Mouse (Mus musculus): ENCODE results near the gene Nfkbil1. TPM values are rescaled to one million over a fixed set of nuclear protein-coding genes. Genes with fewer than 3 reads are reported as not detected.

Nfkbil1 gene
- 1 to 10 TPM; 2.0 to 2.2 TPM for polyA plus RNA-seq (2017; shearing (Covaris generic))

DNA sequence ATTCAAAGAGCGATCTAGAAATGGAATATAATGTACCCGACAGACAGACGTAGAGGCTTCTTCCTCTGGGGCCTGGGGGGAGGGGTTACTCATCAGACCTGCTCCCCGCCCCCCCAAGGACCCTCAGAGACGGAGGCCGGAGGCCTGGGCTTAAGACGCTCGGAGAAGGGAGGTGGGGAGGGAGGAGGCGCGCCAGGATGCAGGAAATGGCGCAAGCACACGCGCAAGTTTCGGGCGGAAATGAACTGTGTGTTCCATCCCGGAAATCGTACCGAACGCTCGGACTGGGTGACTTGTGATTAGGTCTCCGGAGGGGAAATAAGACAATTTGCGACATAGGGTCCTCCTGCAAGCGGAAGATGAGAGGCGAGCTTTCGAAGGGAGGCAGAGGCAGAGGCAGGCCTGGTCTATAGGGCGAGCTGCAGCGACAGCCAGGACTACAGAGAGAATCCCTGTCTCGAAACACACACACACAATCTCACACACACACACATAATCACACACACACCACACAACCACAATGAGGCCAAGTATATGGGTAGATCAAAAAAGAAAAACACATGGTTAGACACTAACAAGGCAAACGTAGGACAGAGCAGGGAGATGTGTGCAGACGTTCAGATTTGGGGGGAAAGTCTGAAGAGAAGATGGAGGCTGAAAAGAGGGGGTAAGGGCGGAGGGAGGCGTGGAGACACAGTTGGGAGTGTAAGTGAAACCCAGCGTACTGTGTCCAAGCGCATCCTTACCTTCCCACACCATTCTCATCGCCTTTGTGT is at the start of gene Nfkbil1:
Gene Nfkbil1 (minus strand): TSS at position 179 of the 776 bp plus-strand sequence.
- peak; percentile 60 for ATAC-seq

DNA sequence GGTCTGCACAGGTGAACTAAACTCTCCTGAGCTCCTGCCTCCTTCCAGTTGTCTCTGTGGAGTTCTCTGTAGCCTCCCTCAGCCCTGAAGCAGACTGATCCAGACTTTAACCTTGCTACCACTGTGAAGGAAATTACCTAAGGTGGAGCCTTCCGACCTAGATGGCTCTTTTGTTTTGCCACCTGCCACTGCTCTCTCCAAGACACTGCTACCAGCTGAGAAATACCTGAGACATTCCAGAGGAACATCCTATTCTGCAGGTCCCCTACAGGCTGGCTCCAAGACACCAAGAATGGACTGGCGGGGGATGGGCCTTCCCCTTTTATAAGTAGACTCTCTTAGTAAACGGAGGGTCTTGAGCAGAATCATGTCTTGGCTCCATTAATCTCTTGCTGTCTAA is 44.7 kb upstream of the Nfkbil1 start:
- no peak for ATAC-seq

DNA sequence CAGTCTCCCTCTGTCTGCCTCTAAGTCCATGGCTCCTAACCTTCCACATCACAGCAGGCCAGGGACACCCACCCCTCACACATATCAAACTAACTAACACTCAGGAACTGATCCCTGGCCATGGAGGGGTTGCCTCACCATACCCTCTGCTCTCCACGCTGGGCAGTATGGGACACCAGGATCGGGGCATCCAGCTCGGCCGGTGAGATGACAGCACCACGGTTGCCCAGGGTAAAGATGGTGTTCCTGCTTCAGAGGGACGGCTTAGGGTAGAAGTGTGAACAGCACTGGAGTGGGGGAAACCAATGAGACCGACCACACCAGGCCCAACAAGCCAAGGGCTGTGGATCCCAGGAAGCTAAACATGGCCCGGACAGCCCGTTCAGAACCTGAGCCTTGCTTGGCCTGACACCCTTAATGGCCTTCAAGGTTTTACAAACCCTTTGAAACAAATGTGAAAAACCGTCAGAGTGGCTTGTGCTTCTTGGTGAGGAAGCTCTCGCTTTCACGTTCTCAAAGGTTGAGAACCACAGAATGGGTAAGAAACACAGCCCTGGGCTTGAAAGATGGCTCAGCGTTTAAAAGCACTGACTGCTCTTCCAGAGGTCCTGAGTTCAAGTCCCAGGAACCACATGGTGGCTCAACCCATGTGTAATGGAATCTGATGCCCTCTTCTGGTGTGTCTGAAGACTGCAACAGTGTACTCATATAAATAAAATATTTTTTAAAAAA is 43.5 kb upstream of the Nfkbil1 start:
- no peak for ATAC-seq

DNA sequence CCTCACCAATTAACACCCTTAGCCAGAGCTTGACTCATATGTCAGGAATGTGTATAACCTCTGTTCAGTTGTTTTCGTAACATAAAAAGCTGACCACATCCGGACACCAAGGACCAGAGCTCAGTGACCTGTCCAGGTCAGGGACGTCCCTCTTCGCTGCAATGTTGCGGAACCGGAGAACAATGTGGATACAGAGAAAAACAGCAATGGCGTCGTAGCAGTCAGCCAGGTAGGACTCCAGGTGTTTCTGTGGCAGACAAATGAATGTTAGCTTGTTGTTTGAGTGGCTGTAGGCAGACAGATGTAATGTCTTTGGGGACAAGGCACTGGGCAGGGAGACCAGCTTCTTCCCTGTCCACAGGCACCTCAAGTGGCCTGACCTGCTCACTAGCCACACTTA is 42.5 kb upstream of the Nfkbil1 start:
- ATAC-seq, result no peak

DNA sequence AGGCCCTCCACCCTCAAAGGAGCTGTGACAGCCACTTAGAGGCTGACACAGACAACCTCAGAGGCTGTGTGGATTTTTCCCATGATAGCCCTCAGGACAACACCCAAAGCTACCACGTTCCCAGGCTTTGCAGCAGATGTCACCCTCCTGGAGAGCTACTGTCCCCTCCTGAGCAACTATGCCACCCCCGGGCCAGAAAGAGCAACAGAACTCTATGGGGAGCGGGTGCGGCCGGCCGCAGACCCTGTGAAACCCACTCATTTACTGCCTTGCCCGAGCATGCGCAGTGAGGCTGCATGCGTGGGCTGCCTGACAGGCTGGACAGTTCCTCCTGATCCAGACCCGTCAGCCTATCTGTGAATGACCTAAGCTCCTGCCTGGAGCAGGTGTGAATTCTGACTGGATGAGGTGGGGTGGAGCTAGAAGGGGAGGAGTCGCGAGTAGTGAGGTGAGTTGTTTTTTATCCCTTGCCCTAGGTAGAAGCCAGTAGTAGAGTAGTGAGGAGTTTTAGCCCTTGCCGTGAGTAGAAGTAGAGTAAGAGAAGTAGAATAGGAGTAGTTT is 40.8 kb upstream of the Nfkbil1 start:
- ATAC-seq, result no peak

DNA sequence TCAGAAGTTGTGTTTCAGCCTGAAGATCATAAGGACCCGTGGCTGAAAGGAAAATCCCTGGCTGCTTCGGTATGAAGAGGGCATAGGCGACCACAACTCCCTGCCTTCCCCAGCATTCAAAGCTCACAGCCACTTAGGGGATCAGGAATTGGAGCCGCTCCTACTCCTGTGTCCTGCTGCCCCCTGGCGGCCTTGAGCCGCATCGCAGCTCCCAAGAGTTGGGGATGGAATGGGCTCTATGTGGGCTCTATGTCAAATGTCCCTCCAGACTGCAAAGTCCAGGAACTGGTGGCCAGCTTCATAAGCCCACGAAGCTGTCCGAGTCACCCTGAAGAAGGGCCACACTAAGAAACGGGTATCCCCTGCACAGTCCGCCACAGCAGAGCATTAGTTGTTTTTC is 39.2 kb upstream of the Nfkbil1 start:
- peak; percentile 76 for ATAC-seq

DNA sequence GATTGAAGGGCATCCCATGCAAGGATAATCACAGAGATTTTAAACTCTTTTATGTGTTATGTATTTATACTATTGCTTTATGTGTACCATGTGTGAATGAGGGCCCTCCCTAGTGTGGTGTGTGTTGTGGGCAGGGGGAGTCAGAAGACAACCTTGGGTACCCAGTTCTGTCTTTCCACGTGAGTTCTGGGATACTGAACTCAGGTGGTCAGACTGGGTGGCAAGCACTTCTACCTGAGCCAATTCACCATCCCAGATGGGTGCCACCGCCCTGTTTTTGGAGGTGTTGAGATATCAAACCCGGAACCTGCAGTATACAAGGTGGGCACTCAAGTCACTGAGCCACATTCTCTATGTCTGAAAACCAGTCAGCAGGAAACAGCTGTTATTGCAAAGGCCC is 36.7 kb upstream of the Nfkbil1 start:
- no peak for ATAC-seq

DNA sequence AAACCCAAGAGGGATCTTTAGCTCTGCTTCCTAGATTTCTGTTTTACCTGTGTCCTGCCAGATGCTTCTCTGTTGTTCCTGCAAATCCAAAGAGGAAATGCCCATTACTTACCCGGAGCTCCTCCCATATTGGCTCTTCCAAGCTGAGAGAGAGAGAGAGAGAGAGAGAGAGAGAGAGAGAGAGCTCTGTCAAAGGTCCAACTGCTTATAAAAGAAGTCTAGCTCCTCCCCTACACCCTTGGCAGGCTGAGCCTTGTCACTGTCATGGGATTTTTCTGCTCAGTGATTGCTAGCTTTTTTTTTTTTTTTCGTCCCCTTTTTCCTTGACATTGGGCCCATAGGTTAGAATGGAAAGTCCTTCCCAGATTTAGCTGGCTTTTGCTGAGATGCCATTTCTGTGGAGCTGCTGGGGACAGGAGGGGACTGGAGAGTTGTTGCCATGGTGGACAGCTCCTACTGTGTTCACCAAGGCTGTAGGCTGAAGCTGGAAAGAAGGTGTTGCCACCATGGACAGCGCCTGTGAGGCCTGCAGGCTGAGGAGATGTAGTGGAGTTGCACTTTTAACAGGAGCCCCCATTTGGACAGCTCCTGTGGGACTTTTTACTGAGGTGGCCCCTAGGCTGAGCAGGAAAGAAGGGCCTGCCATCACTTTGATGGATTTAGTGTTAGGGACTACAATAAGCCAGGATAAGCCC is 34.2 kb upstream of the Nfkbil1 start:
- ATAC-seq, result no peak

DNA sequence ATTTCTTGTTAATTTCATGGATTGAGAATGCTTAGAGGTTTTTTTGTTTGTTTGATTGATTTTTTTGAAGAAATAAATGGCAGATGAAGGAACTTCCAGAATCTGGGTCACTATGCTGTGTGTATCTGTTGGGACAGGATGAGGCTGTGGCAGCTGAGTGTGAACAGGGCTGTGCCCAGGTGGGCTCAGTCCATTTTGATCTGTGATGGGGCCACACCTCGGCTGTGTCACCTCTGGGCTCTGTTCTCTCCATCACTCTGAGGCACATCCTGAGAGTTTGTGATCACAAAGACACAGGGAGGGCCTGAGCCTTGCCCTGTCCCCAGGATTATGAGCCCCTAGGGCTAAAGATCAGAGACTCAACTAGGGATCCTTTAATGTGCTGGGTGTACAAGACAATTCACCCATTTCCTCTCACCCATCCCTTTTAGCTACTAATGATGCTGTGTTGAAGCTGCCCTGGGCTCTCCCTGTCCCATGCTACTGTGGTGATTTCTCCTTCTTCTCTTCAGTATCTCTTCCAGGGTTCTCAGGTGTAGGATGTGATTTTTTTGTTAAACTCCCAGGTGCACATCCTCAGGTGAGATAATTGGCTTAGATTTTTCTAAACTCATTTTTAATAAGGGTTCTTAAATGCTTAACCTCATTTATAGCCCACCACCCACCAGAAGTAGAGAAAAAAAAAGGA is 32.0 kb upstream of the Nfkbil1 start:
- no peak for ATAC-seq

DNA sequence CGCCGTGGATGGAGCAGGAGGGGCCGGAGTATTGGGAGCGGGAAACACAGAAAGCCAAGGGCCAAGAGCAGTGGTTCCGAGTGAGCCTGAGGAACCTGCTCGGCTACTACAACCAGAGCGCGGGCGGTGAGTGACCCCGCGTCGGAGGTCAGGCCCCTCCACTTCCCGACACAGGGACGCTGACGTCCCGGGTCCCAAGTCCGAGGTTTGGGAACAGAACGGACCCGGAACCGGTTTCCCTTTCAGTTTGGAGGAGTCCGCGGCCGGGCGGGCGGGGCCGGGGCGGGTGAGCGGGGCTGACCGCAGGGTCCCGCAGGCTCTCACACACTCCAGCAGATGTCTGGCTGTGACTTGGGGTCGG is 27.9 kb upstream of the Nfkbil1 start:
- no peak for ATAC-seq

DNA sequence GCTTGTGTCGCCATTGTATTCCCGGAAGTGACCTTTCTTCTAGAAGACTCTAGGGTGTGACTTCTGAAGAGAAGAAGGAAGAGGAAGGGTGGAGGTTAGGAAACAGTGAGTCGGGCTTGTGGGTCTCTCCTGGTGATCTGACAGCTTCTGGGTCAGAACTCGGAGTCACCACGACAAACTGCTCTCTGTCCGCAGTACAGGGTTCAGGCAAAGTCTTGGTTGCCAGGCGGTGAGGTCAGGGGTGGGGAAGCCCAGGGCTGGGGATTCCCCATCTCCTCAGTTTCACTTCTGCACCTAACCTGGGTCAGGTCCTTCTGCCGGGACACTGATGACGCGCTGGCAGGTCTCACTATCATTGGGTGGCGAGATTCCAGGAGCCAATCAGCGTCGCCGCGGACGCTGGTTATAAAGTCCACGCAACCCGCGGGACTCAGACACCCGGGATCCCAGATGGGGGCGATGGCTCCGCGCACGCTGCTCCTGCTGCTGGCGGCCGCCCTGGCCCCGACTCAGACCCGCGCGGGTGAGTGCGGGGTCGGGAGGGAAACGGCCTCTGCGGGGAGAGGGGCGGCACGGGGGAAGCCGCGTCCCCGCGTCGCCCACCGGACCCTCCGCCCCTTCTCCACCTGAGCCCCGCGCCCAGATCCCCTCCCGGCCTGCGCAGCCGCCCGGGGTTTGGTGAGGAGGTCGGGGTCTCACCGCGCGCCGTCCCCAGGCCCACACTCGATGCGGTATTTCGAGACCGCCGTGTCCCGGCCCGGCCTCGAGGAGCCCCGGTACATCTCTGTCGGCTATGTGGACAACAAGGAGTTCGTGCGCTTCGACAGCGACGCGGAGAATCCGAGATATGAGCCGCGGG is 27.3 kb upstream of the Nfkbil1 start, which contains the start of gene H2-D1:
Gene H2-D1 (plus strand): TSS at position 67 of the 859 bp plus-strand sequence.
- ATAC-seq, result peak; percentile 84

DNA sequence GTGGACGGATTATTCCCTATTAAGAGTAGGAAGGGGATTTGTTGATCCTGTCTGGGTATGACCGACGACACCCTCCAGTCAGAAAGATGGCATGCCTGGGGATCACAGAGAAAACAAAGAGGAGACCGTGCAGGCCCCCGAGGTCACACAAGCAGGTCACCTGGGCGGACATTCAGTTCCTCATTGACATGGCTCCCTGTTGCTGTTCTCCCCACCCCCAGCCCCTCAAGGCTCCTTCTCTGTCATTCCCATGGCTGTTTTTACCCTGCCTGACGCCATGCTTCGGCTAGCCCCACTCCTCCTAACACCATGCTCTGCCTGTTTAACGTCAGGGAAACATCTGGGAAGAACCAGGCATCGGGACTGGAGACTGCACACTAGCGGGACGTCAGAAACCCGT is 26.1 kb upstream of the Nfkbil1 start:
- no peak for ATAC-seq

DNA sequence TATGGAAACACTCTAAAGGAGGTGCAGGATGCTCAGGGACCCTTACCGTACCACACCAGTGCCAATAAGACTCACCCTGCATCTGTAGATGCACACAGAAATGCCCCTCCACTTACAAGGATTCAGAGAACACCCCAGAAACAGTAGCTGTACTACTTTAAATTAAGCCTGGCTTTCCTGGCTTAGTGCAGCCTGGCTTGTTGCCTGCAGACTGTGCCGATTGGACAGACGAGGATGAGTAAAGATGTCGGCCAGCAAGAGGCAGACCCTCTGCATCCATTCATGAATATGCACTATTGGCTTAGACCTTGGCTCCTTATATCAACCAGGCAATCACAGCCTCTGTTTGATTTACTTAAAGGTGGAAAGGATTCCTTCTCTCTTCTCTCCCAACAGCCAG is 24.0 kb upstream of the Nfkbil1 start:
- no peak for ATAC-seq

DNA sequence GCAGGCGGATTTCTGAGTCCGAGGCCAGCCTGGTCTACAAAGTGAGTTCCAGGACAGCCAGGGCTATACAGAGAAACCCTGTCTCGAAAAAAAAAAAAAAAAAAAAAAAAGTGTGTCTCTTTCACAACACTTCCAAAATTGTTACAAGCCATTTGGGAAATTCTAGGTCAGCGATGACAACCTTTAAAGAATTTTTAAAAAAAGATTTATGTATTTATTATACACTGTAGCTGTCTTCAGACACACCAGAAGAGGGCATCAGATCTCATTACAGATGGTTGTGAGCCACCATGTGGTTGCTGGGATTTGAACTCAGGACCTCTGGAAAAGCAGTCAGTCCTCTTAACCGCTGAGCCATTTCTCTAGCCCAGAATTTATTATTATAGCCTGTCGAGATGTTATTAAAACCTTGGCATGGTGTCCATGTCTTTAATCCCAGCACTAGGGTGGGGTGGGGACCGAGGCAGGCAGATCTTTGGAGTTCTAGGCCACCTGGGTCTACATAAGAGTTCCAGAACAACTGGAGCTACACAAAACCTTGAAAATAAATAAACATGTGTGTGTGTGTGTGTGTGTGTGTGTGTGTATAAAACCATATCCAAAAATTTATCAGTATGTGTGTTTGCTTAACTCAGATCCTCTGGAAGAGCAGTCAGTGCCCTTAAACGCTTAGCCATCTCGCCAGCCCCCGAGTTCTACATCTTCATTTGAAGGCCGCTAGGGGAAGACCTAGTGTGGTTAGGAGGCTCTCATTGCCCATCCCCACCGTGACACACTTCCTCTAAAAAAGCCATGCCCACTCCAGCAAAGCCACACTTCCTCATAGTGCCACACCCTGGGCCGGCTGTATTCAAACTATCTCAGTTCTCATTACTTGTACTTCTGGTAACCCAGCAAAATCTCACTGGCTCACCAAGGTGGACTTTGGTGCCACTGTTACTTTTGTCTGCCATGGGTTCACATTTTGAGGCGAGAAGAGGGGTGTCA is 23.2 kb upstream of the Nfkbil1 start:
- peak; percentile 47 for ATAC-seq

DNA sequence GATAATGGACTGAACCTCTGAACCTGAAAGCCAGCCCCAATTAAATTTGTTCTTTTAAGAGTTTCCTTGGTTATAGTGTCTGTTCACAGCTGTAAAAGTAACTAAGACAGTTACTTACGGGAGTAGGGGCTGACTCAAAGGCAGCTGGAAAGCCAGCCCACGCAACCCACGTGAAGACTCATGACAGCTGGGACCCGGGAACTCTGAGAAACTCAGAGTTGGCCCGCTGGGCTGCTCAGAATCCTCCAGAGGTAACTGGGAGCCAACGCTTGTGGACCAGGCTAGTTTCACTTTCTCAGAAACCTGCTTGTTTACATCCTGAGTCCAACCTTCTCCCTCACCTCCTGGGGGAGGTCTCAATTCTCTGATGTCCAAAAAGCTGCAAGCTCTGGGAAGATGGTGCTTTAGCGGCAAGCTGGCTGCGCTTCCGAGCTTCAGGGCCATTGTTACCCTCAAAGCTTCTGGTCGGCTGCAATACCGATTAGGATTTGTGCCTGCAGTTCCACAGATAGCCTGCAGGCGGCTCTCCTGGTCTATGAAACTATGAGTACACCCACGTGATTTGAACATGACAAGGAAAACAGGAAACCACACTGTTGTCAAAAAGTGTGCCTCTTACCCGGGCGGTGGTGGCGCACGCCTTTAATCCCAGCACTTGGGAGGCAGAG is 22.4 kb upstream of the Nfkbil1 start:
- ATAC-seq, result peak; percentile 30

DNA sequence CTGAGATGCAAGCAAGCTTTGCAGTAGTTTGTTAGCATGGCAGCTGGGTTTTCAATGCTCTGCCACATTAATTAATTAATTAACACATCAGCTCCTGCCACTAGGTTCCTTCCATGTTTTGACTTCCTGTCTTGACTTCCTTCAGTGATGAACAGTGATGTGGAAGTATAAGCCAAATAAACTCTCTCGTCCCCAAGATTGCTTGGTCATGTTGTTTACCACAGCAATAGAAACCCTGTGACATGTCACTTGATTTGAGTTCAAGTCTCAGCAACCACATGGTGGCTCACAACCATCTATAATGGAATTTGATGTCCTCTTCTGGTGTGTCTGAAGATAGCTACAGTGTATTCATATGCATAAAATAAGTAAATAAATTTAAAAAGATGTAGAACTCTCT is 21.8 kb upstream of the Nfkbil1 start:
- ATAC-seq, result no peak

DNA sequence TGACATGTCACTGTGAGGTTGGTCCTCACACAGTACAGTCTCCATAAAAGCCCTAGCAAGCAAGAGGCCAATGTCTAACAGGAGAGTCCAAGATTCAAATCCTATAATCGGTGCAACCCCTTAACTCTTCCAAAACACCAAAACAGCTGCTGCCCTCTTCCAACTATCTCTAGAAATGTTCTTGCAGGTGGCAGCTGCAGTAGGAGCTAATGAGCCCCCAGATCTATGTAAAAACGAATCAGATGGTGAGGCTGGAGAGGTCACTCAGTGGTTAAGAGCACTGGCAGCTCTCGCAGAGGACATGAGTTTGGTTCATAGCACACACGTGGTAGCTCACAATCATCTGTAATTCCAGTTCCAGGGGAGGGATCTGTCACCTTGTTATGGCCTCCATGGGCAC is 20.1 kb upstream of the Nfkbil1 start:
- ATAC-seq, result no peak

DNA sequence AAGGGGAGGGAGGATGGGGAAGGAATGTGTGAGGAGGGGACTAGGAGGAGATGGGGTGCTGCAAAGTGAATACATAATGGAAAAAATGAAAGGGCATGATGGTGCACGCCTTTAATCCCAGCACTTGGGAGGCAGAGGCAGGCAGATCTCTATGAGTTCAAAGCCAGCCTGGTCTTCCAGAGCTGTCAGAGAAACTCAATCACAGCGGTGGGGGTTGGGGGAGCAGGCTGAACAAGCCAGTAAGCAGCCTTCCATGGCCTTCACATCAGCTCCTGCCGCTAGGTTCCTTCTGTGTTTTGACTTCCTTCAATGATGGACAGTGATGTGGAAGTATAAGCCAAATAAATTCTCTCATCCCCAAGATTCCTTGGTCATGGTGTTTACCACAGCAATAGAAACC is 19.7 kb upstream of the Nfkbil1 start:
- ATAC-seq, result no peak

DNA sequence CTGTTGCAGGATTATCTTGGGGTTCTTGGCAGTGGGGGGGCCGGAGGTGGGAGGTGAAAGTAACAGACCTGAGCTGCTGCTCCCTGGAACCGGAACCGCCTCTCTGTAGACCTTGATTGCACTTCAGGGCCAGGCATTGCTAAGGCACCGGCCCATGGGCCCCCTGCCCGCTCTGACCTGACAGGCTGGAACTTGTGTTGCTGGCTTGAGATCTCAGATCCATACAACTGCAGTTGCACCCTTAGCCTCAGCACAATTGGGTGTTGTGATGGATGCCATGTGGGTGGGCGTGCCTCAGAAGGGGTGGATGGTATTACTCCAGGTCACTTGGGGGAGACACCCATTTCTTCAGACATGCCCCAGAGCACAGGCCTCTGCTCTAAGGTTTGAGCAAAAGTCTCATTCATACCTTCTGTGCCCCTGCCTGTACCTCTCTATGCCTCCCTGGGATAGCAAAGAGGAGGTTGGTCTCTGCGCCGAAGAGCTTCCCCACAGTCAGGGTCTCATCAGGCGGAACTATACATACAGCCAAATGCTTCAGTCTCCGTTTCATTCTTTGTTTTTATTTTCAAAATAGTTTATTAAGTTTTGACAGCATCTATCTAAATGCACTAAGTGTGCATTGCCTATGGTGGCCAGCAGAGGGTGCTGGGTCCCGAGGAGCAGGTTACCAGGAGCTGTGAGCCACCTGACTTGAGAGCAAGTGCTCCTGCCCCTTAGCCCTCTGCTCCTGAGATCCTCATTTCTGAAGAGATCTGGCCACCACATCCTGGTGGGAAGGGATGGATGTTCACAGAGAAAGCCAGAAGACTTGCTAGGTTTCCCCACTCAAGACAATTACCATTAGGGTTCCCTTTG is 18.9 kb upstream of the Nfkbil1 start:
- peak; percentile 40 for ATAC-seq

Measured in CD4-positive, CD25-positive, alpha-beta regulatory T cell, adult 4 months (primary cell).